Mouse (Mus musculus) forebrain, embryonic 16.5 days (tissue): ENCODE measurements around the gene Wdr83. TPM values are rescaled to one million over a fixed set of nuclear protein-coding genes. Genes with fewer than 3 reads are reported as not detected.

Experiments
- ATAC-seq: fragments of 200-750 bp; cut with Nextera tagmentation; 2 replicates; pipeline ENCODE4 v1.8.0; 2017; ENCODE audit warnings: mild to moderate bottlenecking, moderate library complexity
- H3K27ac ChIP-seq: fragments of 300-500 bp; sonication (generic); 2 replicates; pipeline ENCODE4 v1.5.1; 2014; ENCODE audit warnings: low read length, control low read depth
- H3K27me3 ChIP-seq: fragments of 300-500 bp; sonication (generic); replicated peaks from 2 replicates; pipeline ENCODE4 v1.6.1; 2014; ENCODE audit warnings: low read length; ENCODE audit not compliant: control insufficient read depth, insufficient read depth
- H3K36me3 ChIP-seq: fragments of 300-500 bp; sonication (generic); 2 replicates; pipeline ENCODE4 v1.6.1; 2014; ENCODE audit not compliant: control insufficient read depth, insufficient read depth
- H3K4me1 ChIP-seq: fragments of 300-500 bp; sonication (generic); replicated peaks from 2 replicates; pipeline ENCODE4 v1.6.1; 2014; ENCODE audit warnings: low read length; ENCODE audit not compliant: control insufficient read depth, insufficient read depth
- H3K4me2 ChIP-seq: fragments of 300-500 bp; sonication (generic); 2 replicates; pipeline ENCODE4 v1.6.1; 2014; ENCODE audit warnings: mild to moderate bottlenecking, low read length, control low read depth
- H3K4me3 ChIP-seq: fragments of 300-500 bp; sonication (generic); replicated peaks from 2 replicates; pipeline ENCODE4 v1.5.1; 2014; ENCODE audit warnings: mild to moderate bottlenecking, low read length, control low read depth
- H3K9ac ChIP-seq: fragments of 300-500 bp; sonication (generic); replicated peaks from 2 replicates; pipeline ENCODE4 v1.6.1; 2014; ENCODE audit warnings: low read depth, low read length, control low read depth
- H3K9me3 ChIP-seq: fragments of 300-500 bp; sonication (generic); 2 replicates; pipeline ENCODE4 v1.6.1; 2016; ENCODE audit warnings: low read length; ENCODE audit not compliant: control insufficient read depth
- WGBS: fragments of 180-500 bp; shearing (Covaris S2); extraction: QIAGEN DNeasy Blood & Tissue Kit; methylation state at CpG from one replicate; pipeline ENCODE4 v1.1.7; 2014; 5-methylcytosine and 5-hydroxymethylcytosine counted together
- microRNA-seq: library from miRNA; unstranded; fragments of <30 nt; microRNA quantifications from one replicate; pipeline ENCODE4, GENCODE M21; 2017
- polyA plus RNA-seq: library from polyadenylated mRNA; unstranded; fragments of >200 nt; fragmentation: Nextera tagmentation; extraction: Ambion mirVana; gene quantifications from 2 replicates; pipeline ENCODE4 v1.2.1, GENCODE M21; 2015

Gene Wdr83
- polyA plus RNA-seq, 1 experiment from 2014 or later = 61.1 TPM

DNA sequence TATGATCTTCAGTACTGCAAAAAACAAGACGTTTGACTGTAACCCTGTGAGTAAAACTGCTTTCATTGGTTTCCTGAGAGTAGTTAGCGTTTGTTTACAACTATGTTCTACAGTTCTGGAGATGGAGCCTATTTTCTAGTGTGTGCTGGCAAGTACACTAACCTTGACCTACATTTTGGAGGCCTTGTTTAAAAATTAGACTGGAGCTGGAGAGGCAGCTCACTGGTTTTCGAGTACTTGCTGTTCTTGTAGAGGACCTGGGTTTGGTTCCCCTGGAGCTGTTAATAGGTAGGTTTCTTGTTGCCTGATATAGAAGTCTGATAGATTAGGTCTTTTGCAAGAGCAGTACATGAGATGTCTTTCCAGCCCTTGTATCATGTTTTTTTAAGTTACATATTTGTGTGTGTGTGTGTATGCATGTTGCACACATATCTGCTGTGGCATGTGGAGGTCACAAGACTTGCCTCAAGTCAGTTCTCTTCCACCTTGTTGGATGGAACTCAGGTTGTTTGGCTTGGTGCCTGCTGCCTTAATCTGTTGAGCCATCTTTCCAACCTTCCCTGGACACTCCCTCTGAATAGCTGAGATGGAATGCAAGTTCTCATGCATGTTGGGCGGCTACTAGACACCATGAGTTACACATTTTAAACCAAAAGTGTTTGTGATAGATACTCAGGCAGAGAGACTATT, 48.3 kb downstream of the Wdr83 start:
- Histone ChIP-seq H3K9me3 (no peaks in the 10 kb centered on the region), H3K4me1 (peaks cover 29% of the 10 kb centered on the region), H3K36me3 (peaks cover 17% of the 10 kb centered on the region), H3K27me3 (no peaks in the 10 kb centered on the region), H3K4me3 (no peak overlapping the region), H3K4me2 (no peak overlapping the region), H3K27ac (no peak overlapping the region), H3K9ac (no peak overlapping the region)
- ATAC-seq = no peak
- 88% methylated on average over 4 of the region's 4 CpGs for whole genome bisulfite sequencing

- Histone ChIP-seq H3K27ac (no peak overlapping the region), H3K9ac (no peak overlapping the region), H3K27me3 (no peaks in the 10 kb centered on the region), H3K36me3 (peaks cover 17% of the 10 kb centered on the region), H3K4me3 (no peak overlapping the region), H3K4me2 (no peak overlapping the region), H3K4me1 (peaks cover 33% of the 10 kb centered on the region), H3K9me3 (no peaks in the 10 kb centered on the region)
- 85% methylated on average over 14 of the region's 14 CpGs for WGBS
- ATAC-seq = no peak
These were observed 51.8 kb downstream of the Wdr83 start for GRCm38 (mm10) chr8:85029271-85029670.

GRCm38 (mm10) chr8:85027922-85028321, 53.2 kb downstream of the Wdr83 start:
- Histone ChIP-seq H3K27me3 (no peaks in the 10 kb centered on the region), H3K9ac (peak overlapping the region; percentile 99), H3K27ac (0 out of 2 replicates have a peak overlapping the region, but pooled peaks have one; percentile 2), H3K4me3 (peak overlapping the region; percentile 95), H3K36me3 (peaks cover 17% of the 10 kb centered on the region), H3K4me1 (peaks cover 39% of the 10 kb centered on the region), H3K9me3 (no peaks in the 10 kb centered on the region), H3K4me2 (peak overlapping the region; percentile 66)
- WGBS = 18% methylated on average over 2 of the region's 2 CpGs
- no peak for ATAC-seq

GRCm38 (mm10) chr8:85027516-85027855, 53.6 kb downstream of the Wdr83 start:
- peaks cover 16% of the 10 kb centered on the region for H3K36me3 ChIP-seq
- ATAC-seq = no peak
- H3K4me3 ChIP-seq = peak overlapping the region; percentile 95
- 1% methylated on average over 13 of the region's 13 CpGs for WGBS
- peak overlapping the region; percentile 66 for H3K4me2 ChIP-seq
- H3K4me1 ChIP-seq = peaks cover 39% of the 10 kb centered on the region
- H3K9me3 ChIP-seq = no peaks in the 10 kb centered on the region
- no peaks in the 10 kb centered on the region for H3K27me3 ChIP-seq
- peak overlapping the region; percentile 99 for H3K9ac ChIP-seq
- H3K27ac ChIP-seq = peak overlapping the region; percentile 86

DNA sequence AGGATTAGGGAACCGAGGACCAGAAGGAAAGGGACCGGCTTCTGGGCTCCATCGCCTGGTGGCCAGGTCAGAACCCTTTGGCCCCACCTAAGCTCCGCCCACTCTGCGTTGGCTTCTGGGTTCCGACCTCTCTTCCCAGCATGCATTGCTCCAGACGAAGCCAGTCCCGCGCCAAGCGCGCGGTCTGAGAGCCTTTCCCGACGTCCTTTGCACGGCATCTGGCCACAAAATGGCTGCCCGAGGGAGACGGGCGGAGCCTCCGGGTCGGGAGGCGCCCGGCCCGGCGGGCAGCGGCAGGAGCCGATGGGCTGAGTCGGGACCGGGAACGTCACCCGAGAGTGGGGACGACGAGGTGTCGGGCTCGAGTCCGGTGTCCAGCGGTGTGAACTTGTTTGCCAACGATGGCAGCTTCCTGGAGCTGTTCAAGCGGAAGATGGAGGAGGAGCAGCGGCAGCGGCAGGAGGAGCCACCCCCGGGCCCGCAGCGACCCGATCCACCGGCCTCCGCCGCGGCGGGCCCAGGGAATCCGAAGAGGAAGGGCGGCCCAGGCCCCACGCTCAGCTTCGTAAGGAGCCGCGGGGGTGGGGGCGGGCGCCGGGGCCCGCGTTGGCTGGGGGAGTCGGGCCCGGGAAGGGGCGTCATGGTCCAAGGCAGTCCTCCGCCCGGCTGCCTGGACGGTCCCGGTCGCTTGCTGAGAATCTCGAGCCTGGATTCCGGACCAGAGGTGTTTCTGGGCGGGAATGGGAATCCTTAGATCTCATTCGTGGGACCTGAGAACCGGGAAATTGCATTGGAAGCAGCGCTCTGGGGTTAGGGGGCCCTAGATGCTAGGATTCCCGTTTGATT, 54.2 kb downstream of the Wdr83 start, which contains the start of gene Trir:
Gene Trir, plus strand, starts transcription at position 154 of the 846 bp plus-strand sequence.
- WGBS = under 1% methylated on average over 70 of the region's 75 CpGs
- Histone ChIP-seq H3K9ac (peak within 1 kb of the TSS; percentile 99), H3K4me1 (peaks cover 39% of the 10 kb centered on the region), H3K27me3 (no peaks in the 10 kb centered on the region), H3K36me3 (peaks cover 14% of the 10 kb centered on the region), H3K9me3 (no peaks in the 10 kb centered on the region), H3K27ac (peak within 1 kb of the TSS; percentile 86), H3K4me2 (peak within 1 kb of the TSS; percentile 90), H3K4me3 (peak within 1 kb of the TSS; percentile 95)
- peak; percentile 78 for ATAC-seq

GRCm38 (mm10) chr8:85025098-85025932, 55.8 kb downstream of the Wdr83 start, which contains the start of gene Asna1:
Asna1 (minus strand) TSS chr8:85025281.
- H3K27ac ChIP-seq = peak within 1 kb of the TSS; percentile 73
- H3K4me1 ChIP-seq = peaks cover 39% of the 10 kb centered on the region
- H3K4me2 ChIP-seq = peak within 1 kb of the TSS; percentile 90
- peak within 1 kb of the TSS; percentile 75 for H3K9ac ChIP-seq
- H3K9me3 ChIP-seq = no peaks in the 10 kb centered on the region
- peaks cover 5% of the 10 kb centered on the region for H3K36me3 ChIP-seq
- ATAC-seq = peak; percentile 90
- 6% methylated on average over 30 of the region's 30 CpGs for WGBS
- peak within 1 kb of the TSS; percentile 81 for H3K4me3 ChIP-seq
- H3K27me3 ChIP-seq = no peaks in the 10 kb centered on the region

Small RNA genes within 50 kb of the gene (microRNA-seq; reads per million reads assigned to microRNA genes)
- gene Gm23388 (2.7 reads per million, percentile 9 among the genes with 10 or more reads in this experiment), gene Mir7070 (not detected)

Other genes with a start within 250 kb of the Wdr83 start
- gene Gadd45gip1, start 249.8 kb downstream of the Wdr83 start, polyA plus RNA-seq = 31.3 and 34.3 TPM in 2 replicates
- 84.8 and 86.5 TPM in 2 replicates for gene Rad23a, start 240.6 kb downstream of the Wdr83 start, polyA plus RNA-seq
- gene Calr, start 234.4 kb downstream of the Wdr83 start, polyA plus RNA-seq = 610 and 631 TPM in 2 replicates
- gene Farsa, start 224.3 kb downstream of the Wdr83 start, polyA plus RNA-seq = 126 TPM in 2 replicates
- 51.0 and 54.3 TPM in 2 replicates for gene Syce2, start 209.2 kb downstream of the Wdr83 start, polyA plus RNA-seq
- gene Gcdh, start 187.4 kb downstream of the Wdr83 start, polyA plus RNA-seq = 35.5 and 39.1 TPM in 2 replicates
- gene Klf1, start 179.4 kb downstream of the Wdr83 start, polyA plus RNA-seq = 0.73 and 0.85 TPM in 2 replicates
- gene Dnase2a, start 172.7 kb downstream of the Wdr83 start, polyA plus RNA-seq = 5.4 and 5.5 TPM in 2 replicates
- 52.4 and 65.8 TPM in 2 replicates for gene Mast1, start 143.9 kb downstream of the Wdr83 start, polyA plus RNA-seq
- gene Rtbdn, start 134.3 kb downstream of the Wdr83 start, polyA plus RNA-seq = 2.2 and 2.4 TPM in 2 replicates
- not detected in 2 replicates for gene Gm49661, start 111.9 kb downstream of the Wdr83 start, polyA plus RNA-seq
- gene Prdx2, start 111.7 kb downstream of the Wdr83 start, polyA plus RNA-seq = 1,287 and 1,394 TPM in 2 replicates
- gene Rnaseh2a, start 111.5 kb downstream of the Wdr83 start, polyA plus RNA-seq = 79.9 and 85.8 TPM in 2 replicates
- gene Junb, start 102.6 kb downstream of the Wdr83 start, polyA plus RNA-seq = 7.6 and 8.2 TPM in 2 replicates
- 31.3 and 39.8 TPM in 2 replicates for gene Hook2, start 90.7 kb downstream of the Wdr83 start, polyA plus RNA-seq
- not detected in 2 replicates for gene Best2, start 66.8 kb downstream of the Wdr83 start, polyA plus RNA-seq
- 144 and 153 TPM in 2 replicates for gene Asna1, start 56.0 kb downstream of the Wdr83 start, polyA plus RNA-seq
- gene Trir, start 54.5 kb downstream of the Wdr83 start, polyA plus RNA-seq = 108 and 110 TPM in 2 replicates
- gene Tnpo2, start 44.4 kb downstream of the Wdr83 start, polyA plus RNA-seq = 72.8 and 83.4 TPM in 2 replicates
- 61.7 and 78.3 TPM in 2 replicates for gene Fbxw9, start 21.3 kb downstream of the Wdr83 start, polyA plus RNA-seq
- 0.84 TPM in 1 of 2 replicates, not detected in the other for gene Gm5741, start 13.3 kb downstream of the Wdr83 start, polyA plus RNA-seq
- 87.2 and 98.7 TPM in 2 replicates for gene Dhps, start 9.5 kb downstream of the Wdr83 start, polyA plus RNA-seq
- gene Wdr83os, start 566 bp downstream of the Wdr83 start, polyA plus RNA-seq = 129 and 133 TPM in 2 replicates
- 15.6 and 17.7 TPM in 2 replicates for gene Man2b1, start 2.0 kb upstream of the Wdr83 start, polyA plus RNA-seq
- 3.4 and 3.8 TPM in 2 replicates for gene Zfp791, start 41.8 kb upstream of the Wdr83 start, polyA plus RNA-seq
- gene Cks1brt, start 70.6 kb upstream of the Wdr83 start, polyA plus RNA-seq = not detected in 2 replicates
- gene Olfr371, start 144.7 kb upstream of the Wdr83 start, polyA plus RNA-seq = not detected in 2 replicates
- 83.1 and 83.4 TPM in 2 replicates for gene Orc6, start 218.3 kb upstream of the Wdr83 start, polyA plus RNA-seq
- gene Vps35, start 218.5 kb upstream of the Wdr83 start, polyA plus RNA-seq = 202 and 223 TPM in 2 replicates